Mouse (Mus musculus): Measurements from ENCODE around the gene Zfp652.
"Not testable (repeated sequence)": the region's sequence is repeated elsewhere in the genome, so short reads cannot be mapped to it uniquely, and the experiment has no call there.

Gene Zfp652

DNA sequence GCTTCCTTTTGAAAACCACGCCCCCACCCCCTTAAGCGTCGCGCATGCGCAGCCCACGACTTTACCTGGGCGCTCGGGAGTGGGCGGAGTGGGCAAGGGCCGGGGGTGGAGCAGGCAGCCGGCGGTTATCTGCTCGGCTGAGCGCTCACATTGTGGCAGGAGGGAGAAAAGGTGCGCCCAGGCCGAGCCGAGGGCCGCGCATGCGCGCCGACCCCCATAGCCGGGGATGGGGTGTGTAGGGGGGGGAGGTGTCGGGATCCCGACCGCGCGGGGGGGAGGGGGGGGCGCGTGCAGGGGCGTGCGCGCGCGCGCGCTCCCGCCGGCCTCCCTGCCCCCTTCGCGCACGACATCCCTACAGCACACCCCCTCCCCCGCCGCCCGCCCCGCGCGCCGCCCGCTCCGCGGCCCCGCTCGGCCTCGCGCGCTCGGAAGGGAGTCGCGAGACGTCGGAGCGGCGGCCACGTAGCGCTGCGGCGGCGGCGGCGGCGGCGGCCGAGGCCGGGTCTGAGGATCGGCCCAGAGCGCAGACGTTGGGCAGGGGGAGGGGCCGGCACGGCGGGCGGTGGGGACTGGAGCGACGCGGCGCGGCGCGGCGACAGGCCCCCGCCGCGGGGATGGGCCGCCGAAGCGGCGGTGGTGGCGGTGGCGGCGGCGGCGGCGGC lies at the start of gene Zfp652:
Gene Zfp652 (plus strand): TSS at position 111 of the 662 bp plus-strand sequence.
- DNase-seq (ENCODE audit: low read depth) = peak; percentile 82

- peak; percentile 96 for DNase-seq (ENCODE audit: low read depth)
Observed at GRCm38 (mm10) chr11:95666529-95667149, 45.8 kb upstream of the Zfp652 start, which contains the start of gene Phb. Phb (plus strand) TSS chr11:95666957.

DNA sequence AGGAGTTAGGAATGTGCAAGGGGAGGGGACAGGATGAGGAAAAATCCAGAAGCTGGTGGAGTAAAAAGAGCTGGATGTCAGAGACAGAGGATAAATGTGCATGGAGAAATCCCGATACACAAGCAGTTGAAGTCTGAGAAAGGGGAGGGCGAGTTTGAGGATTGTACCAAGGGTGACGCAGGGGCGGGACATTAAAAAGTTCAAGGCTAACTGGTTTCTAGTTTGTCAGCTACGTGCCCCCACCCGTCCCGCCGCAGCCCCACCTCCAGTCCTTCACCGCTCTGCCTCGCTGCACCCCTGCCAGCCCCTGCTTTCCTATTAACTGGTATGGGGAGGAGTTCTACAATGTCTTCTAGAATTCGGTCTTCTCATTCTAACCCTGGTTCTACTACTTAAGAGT lies 45.3 kb upstream of the Zfp652 start:
- no peak for DNase-seq (ENCODE audit: low read depth)

DNA sequence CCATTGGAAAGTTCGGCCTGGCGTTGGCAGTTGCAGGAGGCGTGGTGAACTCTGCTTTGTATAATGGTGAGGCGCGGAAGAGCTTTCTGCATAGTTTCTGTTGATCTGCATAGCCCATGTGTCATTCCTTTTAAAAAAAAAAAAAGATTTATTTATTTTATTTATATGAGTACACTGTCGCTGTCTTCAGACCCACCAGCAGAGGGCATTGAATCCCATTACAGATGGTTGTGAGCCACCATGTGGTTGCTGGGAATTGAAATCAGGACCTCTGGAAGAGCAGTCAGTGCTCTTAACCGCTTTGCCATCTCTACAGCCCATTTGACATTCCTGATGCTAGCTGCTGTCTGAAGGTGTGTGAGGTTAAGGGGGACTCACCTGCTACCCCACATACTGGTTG lies 44.4 kb upstream of the Zfp652 start:
- DNase-seq (ENCODE audit: low read depth) = not testable (repeated sequence)

GRCm38 (mm10) chr11:95675498-95675897 lies 37.0 kb upstream of the Zfp652 start:
- DNase-seq (ENCODE audit: low read depth) = no peak

DNA sequence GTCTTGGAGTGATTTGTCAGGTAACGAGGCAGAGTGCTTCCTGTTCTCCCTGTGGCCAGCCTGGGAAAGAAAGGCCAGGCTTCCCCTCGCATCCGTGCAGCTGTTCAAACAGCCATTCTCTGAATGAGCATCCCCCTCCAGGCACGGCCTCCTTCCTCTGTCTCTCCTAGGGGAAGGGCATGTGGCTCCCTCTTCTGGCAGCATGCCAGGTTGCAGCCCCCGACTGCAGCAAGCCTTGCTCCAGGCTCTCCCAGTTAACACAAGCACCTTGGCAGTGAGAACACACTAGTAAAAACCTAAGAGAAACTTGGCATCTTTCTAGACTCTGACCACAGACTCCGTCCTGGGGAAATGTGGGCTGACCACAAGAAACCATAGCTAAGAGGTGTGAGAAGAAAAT lies 36.2 kb upstream of the Zfp652 start:
- no peak for DNase-seq (ENCODE audit: low read depth)

DNA sequence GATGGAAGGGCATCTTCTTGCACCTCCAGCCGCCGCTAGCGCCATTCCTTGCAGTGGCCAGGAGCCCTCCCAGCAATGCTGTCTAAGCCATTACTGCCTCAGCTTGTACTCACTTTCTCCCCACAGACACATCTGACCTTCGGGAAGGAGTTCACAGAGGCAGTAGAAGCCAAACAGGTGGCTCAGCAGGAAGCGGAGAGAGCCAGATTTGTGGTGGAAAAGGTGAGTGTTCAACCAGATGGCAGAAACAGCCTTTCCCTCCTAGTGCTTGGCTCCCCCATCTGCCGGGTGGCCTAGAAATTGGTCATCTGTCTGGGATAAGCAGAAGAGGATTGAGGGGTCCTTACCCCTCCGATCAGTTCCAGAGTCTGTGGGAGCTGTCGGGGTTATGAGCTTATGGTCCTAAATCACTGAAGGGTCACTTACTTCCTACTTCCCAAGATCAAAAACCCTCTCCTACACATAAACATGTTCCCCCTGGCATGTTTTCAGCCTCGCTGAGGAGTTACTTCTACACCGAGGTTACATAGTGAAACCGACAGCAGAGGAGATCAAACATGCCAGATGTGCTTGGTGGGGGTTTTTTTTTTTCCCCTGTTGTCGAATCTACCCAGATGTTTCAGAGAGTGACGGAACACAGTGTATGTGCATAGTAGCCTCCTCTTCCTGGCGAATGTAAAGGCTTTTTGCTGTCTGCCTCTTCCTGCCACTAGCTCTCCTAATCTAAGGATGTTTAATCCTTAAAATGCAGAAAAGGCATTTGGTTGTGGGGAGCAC lies 34.4 kb upstream of the Zfp652 start:
- DNase-seq (ENCODE audit: low read depth) = no peak

DNA sequence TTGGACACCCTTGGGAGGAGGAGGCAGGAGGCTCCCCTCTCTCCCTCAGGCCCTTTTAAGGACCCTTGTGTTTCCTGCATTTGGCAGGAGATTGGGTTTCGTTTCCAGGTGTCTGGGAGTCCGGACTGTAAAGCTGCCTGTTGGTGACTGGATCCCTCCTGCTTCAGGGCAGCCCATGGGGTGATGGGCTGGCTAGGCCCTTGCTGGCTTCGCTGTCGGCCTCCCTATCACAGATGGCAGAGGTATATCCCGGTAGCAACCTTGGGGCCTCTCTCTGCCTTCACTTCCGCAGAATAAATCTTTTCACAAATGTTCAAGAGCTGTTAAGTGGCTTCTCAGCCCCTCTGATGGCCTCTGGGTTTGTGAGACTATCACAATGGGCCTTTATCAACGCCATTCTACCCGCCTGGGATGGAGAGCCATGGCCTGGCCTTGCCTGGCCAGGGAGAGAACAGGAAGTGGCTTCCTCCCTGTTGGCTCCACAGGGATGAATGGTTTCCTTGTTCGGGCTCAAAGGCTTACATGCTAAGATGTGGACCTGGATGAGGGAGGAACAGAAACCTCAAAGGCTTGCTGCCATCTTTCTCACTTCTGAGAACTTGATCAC lies 30.4 kb upstream of the Zfp652 start:
- DNase-seq (ENCODE audit: low read depth) = no peak

DNA sequence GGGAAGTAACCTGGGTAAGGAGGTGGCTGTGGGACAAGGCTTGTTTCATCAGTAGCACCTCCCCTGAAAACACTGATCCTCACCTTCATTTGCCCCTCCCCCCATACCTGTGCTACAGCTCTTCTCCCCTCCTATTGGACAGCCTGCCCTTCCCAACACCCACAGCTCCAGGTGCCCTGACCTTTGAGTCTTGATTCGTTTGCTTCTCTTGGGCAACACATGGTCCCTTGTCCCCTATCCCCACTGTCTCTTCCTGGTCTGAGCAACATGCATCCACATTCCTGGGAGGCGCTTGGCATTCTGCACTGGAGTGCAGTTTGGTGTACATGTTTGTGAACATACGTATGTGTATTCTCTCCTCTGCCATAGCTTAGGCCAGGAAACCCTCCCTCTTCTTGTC lies 29.5 kb upstream of the Zfp652 start:
- DNase-seq (ENCODE audit: low read depth) = no peak

- DNase-seq (ENCODE audit: low read depth) = peak; percentile 74
Observed at GRCm38 (mm10) chr11:95686031-95686430, 26.4 kb upstream of the Zfp652 start.

DNA sequence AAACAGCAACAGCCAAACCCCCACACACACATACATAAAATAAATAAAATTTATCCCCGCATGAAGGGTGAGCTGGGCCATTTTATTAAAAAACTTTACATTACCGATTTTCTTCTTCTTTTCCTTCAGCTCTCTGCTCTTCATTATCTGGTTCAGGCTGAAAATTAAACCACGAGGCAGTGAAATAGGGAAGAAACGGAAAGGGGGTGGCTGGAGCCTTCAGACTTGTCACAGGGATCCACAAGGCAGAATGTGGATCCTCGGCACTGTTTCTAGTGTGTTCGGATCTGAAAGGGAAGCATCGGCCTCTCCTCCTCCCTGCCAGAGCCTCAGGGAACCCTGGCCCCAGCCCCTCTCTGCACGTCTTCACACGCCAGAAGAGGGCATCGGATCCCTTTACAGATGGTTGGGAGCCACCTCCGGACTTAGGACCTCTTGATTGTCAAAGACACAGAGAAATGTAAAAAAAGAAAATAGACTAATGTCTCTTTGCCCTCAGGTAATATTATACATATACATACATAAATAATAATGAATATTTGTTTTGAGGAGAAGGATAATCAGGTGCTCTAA lies 25.3 kb upstream of the Zfp652 start:
- no peak for DNase-seq (ENCODE audit: low read depth)

DNA sequence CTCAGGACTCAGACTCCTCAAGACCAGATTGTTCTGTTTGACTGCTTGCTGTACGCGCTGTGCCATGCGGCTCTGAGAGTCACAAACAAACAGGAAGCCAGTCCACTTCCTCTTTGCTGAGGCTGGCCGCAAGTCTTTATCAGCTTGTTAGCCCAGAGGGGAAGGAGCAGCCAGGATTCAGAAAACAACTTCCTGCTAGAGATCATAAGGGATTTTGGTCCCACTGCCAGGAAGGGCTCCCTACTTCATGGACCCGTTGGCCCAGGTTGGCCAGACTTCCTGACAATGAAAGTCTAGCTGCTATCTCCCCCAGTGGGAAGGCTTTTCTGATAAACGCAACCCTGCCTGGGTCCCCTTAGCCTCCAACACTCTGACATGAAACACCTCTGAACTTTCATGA lies 24.0 kb upstream of the Zfp652 start:
- no peak for DNase-seq (ENCODE audit: low read depth)

- no peak for DNase-seq (ENCODE audit: low read depth)
Observed at GRCm38 (mm10) chr11:95688981-95689380, 23.5 kb upstream of the Zfp652 start.

- no peak for DNase-seq (ENCODE audit: low read depth)
Observed at GRCm38 (mm10) chr11:95689544-95689943, 22.9 kb upstream of the Zfp652 start.

GRCm38 (mm10) chr11:95698541-95698940 lies 13.9 kb upstream of the Zfp652 start:
- no peak for DNase-seq (ENCODE audit: low read depth)

DNA sequence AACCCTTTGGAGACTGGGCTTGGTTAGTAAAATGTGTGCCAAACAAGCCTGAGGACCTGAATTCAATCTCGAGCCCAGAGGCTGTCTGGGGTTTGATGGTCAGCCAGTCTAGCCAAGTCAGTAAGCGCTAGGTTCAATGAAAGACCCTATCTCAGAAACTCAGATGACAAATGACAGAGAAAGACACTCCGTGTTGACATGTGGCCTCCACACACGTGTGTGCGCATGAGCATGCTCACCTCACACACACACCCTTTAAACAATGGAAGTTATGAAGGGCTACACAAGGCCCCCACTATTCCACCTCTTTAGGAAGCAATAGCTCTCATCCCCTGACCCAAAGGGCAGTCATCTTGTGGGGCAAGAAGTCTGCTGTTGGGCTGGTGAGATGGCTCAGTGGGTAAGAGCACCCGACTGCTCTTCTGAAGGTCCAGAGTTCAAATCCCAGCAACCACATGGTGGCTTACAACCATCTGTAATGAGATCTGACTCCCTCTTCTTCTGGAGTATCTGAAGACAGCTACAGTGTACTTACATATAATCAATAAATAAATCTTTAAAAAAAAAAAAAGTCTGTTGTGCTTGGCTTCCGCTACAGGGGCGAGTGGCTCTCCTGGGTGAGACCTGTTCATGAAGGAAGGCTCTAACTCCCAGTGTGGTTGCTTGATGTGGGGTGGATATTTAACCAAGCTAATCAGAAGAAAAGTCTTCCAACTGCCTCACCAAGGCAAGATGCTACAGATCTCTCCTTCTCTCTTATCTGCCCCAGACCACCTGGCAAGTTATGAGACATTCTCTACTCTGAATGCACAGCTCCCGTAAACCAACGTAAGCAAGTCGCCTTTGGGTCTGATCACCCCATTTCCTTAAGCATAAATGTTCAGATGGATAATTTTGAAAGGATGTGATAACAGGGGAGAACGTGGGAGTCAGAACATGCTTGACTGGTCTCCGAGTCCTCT lies 11.4 kb upstream of the Zfp652 start:
- no peak for DNase-seq (ENCODE audit: low read depth)

DNA sequence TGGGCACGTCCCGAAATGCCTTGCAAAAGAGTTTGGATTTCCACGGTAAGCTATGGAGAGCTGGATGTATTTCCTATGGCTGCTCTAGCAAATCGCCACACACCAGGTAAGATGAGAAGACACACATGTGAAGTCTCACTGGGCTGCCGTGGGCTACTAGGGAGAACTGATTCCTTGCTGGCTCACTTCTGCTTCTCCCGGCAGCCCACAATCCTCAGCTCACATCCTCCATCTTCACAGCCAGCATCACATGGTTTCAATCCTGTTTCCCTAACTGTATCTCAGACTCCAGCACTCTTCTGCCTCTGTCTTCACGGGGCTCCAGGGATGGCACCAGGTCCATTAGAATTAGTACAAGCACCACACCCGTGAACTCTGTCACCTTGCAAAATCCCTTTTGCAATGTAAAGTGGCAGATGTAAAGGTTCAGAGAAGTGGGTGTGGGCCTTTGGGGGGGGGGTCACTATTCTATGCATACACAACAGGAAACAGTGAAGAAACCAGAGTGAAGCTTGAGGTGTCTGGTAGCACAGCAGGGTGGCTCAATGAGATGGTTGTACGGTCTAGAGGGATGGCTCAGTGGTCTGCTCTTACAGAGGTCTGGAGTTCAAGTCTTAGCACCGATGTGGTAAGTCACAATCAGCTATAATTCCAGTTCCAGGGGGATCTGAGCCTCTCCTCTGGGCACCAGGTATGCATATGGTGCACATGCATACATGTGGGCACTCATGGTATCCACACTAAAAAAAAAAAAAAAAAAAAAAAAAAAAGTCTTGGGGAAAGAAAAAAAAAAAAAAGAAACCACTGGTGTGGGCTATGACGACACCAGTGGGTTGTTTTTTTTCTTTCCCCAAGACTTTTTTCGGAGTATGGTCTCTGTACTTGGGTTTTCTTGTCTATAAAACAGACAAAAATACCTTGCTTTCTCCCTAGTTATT lies 8.2 kb upstream of the Zfp652 start:
- DNase-seq (ENCODE audit: low read depth) = no peak

- no peak for DNase-seq (ENCODE audit: low read depth)
Observed at GRCm38 (mm10) chr11:95704970-95705330, 7.5 kb upstream of the Zfp652 start.

GRCm38 (mm10) chr11:95709534-95710040 lies 2.9 kb upstream of the Zfp652 start:
- DNase-seq (ENCODE audit: low read depth) = no peak

GRCm38 (mm10) chr11:95710478-95710877 lies 2.0 kb upstream of the Zfp652 start:
- DNase-seq (ENCODE audit: low read depth) = no peak

All from c-Kit-positive CD71-negative TER-119-negative erythroid progenitor cells, embryonic 14.5 days (primary cell).